Mouse (Mus musculus) megakaryocyte-erythroid progenitor cell, adult 5 weeks (primary cell): ENCODE results near the gene Gm13090. TPM values are rescaled to one million over a fixed set of nuclear protein-coding genes. Genes with fewer than 3 reads are reported as not detected.

Source experiments
- polyA plus RNA-seq: library from polyadenylated mRNA; stranded (reverse); fragments of >175 nt; gene quantifications from 2 replicates; pipeline ENCODE4 v1.2.3, GENCODE M21; 2012

Gm13090 gene
- not detected in 2 replicates for polyA plus RNA-seq

DNA sequence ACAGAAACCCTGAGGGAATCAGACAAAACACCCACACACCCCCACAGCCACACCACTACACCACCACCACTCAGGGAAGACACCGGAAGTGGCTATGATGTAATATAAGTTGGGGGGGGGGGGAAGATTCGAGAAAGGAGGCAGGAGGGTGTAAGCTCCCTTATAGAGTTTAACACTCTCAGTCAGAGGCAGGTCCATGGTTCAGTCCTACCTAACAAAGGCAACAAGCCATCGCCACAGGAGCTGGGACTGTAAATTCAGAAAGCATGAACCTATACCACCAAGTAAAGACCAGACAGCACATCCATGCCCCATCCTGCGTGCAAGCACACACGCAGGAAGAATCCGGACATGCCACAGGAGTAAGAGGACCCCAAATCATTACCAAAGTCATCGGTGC is at the start of gene Gm13090:
TSS of gene Gm13090 (plus strand) at position 301 of the 400 bp plus-strand sequence.

DNA sequence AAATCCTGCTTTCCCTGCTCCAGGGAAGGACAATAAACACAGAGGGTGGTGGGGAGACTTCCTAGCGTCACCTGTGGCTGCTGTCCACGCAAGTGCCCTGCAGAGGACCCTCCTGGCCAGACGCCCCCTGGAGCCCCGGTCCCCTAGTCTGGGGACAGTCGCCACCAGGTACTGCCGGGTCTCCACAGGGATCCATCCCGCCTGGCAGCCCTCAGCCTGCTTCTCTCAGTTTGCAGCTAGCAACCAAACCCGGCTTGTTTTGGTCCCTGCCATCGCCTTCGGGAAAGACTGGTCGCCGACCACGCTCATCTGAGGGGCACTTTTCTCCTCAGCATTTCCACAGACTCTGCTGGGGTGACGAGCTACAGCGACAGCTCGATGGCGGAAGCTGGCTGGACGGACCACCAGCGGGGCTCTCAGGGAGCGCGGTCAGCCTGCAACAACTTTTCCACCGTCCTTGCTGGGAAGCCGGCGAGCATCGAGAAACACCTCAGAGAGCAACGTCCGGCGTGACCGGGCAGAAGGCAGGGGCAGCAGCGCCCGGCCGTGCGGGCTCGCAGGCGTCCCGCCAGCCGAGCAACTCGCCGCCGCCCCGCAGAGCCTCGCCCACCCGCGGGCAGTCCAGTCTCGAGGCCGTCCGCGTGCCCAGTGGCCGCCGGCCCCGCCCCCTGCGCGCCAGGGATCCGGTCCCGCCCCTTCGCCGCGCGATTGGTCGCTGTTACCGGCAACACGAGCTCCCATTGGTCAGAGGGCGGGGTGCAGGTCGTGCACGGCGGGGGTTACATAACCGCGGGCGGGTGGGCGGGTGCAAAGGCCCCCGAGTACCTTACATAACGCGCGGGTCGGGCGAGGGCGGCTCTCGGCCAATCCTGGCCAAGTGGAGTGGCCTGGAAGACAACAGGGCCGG is 45.1 kb upstream of the Gm13090 start, which contains the start of gene Per3:
TSS of gene Per3 (minus strand) at position 629 of the 907 bp plus-strand sequence.

DNA sequence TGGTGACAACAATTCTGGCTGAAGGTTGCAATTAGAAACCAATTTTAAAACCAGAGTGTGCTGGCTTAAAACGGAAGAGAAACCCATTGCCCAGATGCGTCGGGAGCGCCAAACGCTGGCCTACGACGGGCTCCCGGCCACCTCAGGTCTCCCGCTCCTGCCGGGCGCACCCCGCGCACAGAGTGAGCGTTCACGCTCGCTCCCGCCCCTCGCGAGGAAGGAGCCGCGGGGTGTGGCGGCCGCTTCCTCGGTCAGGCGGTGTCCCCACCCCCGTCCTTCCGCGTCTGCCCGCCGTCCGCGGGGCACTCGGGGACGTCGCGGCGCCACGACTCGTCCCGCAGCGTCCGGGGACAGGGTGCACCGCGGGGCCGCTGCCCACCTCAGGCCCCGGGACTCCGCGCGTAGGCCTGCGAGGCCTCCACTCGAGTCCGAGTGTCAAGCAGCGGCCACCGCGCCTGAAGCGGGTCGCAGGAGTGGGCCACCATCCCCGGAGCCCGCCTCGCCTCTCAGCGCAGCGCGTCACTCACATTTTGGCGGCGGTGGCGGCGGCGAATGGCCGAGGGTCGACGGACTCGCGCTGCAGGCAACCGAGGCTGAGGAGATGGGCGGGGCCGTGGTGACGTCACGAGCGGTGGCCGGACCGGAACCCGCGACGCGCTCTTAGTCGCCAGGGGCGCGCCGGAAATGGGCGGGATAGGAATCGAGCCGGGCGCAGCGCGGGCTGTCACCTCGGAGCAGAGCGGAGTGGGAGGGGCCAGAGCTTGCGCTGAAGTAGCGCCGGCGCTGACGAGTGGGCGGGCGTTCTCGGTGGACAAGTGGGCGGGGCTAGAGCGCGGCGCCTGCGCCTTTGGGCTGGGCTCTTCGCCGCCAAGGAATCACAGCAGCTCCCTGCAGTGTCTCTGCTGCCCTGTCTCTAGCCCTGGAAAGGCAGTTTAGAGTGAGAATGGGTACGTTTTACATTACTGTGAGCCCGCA is 31.7 kb upstream of the Gm13090 start, which contains the start of gene Vamp3:
TSS of gene Vamp3 (minus strand) at position 617 of the 975 bp plus-strand sequence.

Other genes with a start within 250 kb of the Gm13090 start
- 2.8 and 4.2 TPM in 2 replicates for gene Errfi1, start 235.7 kb upstream of the Gm13090 start, polyA plus RNA-seq
- 315 and 354 TPM in 2 replicates for gene Park7, start 175.1 kb upstream of the Gm13090 start, polyA plus RNA-seq
- 0.12 and 0.13 TPM in 2 replicates for gene Tnfrsf9, start 175.0 kb upstream of the Gm13090 start, polyA plus RNA-seq
- gene Uts2, start 92.5 kb upstream of the Gm13090 start, polyA plus RNA-seq = not detected in 2 replicates
- gene Per3, start 44.9 kb upstream of the Gm13090 start, polyA plus RNA-seq = 9.2 and 9.6 TPM in 2 replicates
- 3.9 and 6.9 TPM in 2 replicates for gene Vamp3, start 31.6 kb upstream of the Gm13090 start, polyA plus RNA-seq